ENCODE assay signal across 8 mouse cellular contexts in the genomic region with DNA sequence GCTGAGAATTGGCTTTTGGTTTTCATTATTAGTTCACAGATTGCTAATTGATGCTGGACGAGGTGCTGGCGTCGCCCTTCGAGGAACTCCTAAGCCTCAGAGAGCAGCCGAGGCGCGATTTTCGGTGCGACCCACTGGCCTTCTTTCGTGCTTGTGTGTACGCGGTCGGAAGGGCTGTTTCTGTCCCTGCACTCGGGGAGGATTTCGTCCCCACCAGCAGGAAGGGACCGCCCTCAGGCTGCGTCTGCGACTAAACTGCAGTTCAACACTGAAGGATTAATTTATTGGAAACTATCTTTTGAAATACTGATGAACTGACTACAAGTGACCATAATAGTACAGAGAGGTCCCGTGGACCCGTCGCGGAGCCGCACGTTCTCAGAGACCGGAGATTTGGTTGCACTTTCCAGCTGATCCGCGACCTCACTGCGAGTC.
DNase-seq lines count a peak whose midpoint lies in the region; ATAC-seq and TF ChIP-seq lines count a peak whose summit lies in the region.

No protein-coding gene starts in this region.

- WGBS in heart, embryonic 12.5 days, result under 1% methylated on average over 28 of the region's 28 CpGs
- WGBS in lung, adult 2 months, result 2% methylated on average over 28 of the region's 28 CpGs

- ATAC-seq in heart, embryonic 12.5 days (ENCODE audit: insufficient number of reproducible peaks, low FRiP score), result no peak

- H3K27ac ChIP-seq in brown adipose tissue, adult 24 weeks (replicated peaks; ENCODE audit: low read depth, low read length), result no peak overlapping the region
- H3K27ac ChIP-seq in heart, embryonic 12.5 days (ENCODE audit: poor library complexity, severe bottlenecking), result no peak overlapping the region

- TF ChIP-seq CTCF in lung, adult 2 months (IDR thresholded peaks at IDR 0.05; ENCODE audit: insufficient read depth, low read length), result no peak

- peak; percentile 13 for DNase-seq in gastrocnemius, postnatal 10 days
- no peak for DNase-seq in gastrocnemius, postnatal 36 days
- DNase-seq in kidney, postnatal 4 days, result peak; percentile 61 to 72
- DNase-seq in lung, adult 2 months, result peak; percentile 17
- DNase-seq in right cerebral cortex, postnatal 25 days, result peak; percentile 21
- no peak for DNase-seq in T-cell, adult 2 months (ENCODE audit: low spot score)

- 0 out of 2 replicates have a peak, but pooled peaks cover 4% of the 10 kb centered on the region for H3K9me3 ChIP-seq in heart, embryonic 12.5 days (replicated peaks)

- H3K4me1 ChIP-seq in brown adipose tissue, adult 24 weeks (ENCODE audit: control insufficient read depth, insufficient read depth, insufficient read length, low read length), result no peaks in the 10 kb centered on the region
- peaks cover 3% of the 10 kb centered on the region; the same call in 1 of the 2 replicates for H3K4me1 ChIP-seq in heart, embryonic 12.5 days (replicated peaks)
- H3K4me1 ChIP-seq in lung, adult 2 months (ENCODE audit: control insufficient read depth, insufficient read depth, low read length), result 0 out of 2 replicates have a peak, but pooled peaks cover 3% of the 10 kb centered on the region

- peak overlapping the region; percentile 80 for H3K4me2 ChIP-seq in heart, embryonic 12.5 days

- H3K27me3 ChIP-seq in heart, embryonic 12.5 days (replicated peaks), result peaks cover 24% of the 10 kb centered on the region

- TF ChIP-seq POLR2A in lung, adult 2 months (IDR thresholded peaks at IDR 0.05; ENCODE audit: borderline replicate concordance, extremely low read depth, low read depth, low read length), result no peak

- peak overlapping the region; percentile 66 for H3K9ac ChIP-seq in heart, embryonic 12.5 days

- H3K36me3 ChIP-seq in heart, embryonic 12.5 days, result no peaks in the 10 kb centered on the region

- H3K4me3 ChIP-seq in brown adipose tissue, adult 24 weeks (ENCODE audit: insufficient read depth, low read depth, low read length), result peak overlapping the region; percentile 34
- peak overlapping the region; percentile 49 for H3K4me3 ChIP-seq in heart, embryonic 12.5 days
- peak overlapping the region; percentile 10 for H3K4me3 ChIP-seq in lung, adult 2 months (replicated peaks; ENCODE audit: extremely low read depth, low read depth, low read length)

- intact Hi-C loops in gastrocnemius, postnatal 36 days (cut with DNase I), result no loop called here

Comparison
In these comparisons a context has a peak if more than half of its experiments do, and no peak if none do; other contexts are left out.
1. DNase-seq: peak in gastrocnemius, postnatal 10 days (single experiment), kidney, postnatal 4 days (2 of 2), lung, adult 2 months (single experiment) and right cerebral cortex, postnatal 25 days (single experiment); none in gastrocnemius, postnatal 36 days (0 of 2) and T-cell, adult 2 months (single experiment).
2. Peak in every context shown above with its lines, with median percentiles within 50 percentile points of each other: H3K4me3 ChIP-seq.